Mouse (Mus musculus): ENCODE results near the gene Man2b1. TPM values are rescaled to one million over a fixed set of nuclear protein-coding genes. Genes with fewer than 3 reads are reported as not detected.

Man2b1 gene
- total and polyA plus RNA-seq, 3 experiments = 29.1 to 45.6 (median 40.7) TPM

- Histone ChIP-seq H3K79me2 (replicated peaks; ENCODE audit: control insufficient read depth, extremely low read depth, insufficient read depth, poor library complexity, severe bottlenecking) (peaks cover 2% of the 10 kb centered on the region; the same call in 1 of the 2 replicates), H3K27me3 (replicated peaks) (no peaks in the 10 kb centered on the region), H3K9ac (ENCODE audit: insufficient read depth, low read depth) (no peak overlapping the region), H3K4me2 (ENCODE audit: insufficient read depth, low read depth, poor library complexity, severe bottlenecking) (no peak overlapping the region), H3K27ac (ENCODE audit: insufficient read depth, low read depth) (no peak overlapping the region), H3K36me3 (replicated peaks in 1 of 2; ENCODE audit: control insufficient read depth in 1 of 2, insufficient read depth in 1 of 2, low read length in 1 of 2) (peaks cover 37 to 63% of the 10 kb centered on the region in 2 experiments), H3K4me1 (ENCODE audit: control insufficient read depth in 1 of 2, insufficient read depth in 2 of 2) (peaks cover 0 to 8% of the 10 kb centered on the region in 2 experiments; a peak in 2 of 4 replicates), H3K4me3 (replicated peaks in 1 of 3; ENCODE audit: low read depth in 2 of 3, low read length in 2 of 3, poor library complexity in 1 of 3) (no peak overlapping the region), H3K9me3 (replicated peaks; ENCODE audit: low read length) (no peaks in the 10 kb centered on the region)
- dilution Hi-C loops (cut with MboI; ENCODE audit: extremely low pct_ligation_motif_present, extremely low pct_unique_long_range_greater_than_20kb, low sequenced_read_pairs) (no loop called here), in situ Hi-C loops (cut with MboI; ENCODE audit: low pct_ligation_motif_present, low pct_unique_long_range_greater_than_20kb, low sequenced_read_pairs) (no loop called here)
- TF ChIP-seq ELF1 (IDR thresholded peaks at IDR 0.05; ENCODE audit: low read depth, low read length) = no peak
- TF ChIP-seq MEF2A (IDR thresholded peaks at IDR 0.05; ENCODE audit: borderline replicate concordance, low read depth, low read length) = no peak
- no peak for TF ChIP-seq POLR2A (IDR thresholded peaks at IDR 0.05; ENCODE audit: low read depth, low read length)
- TF ChIP-seq GABPA (IDR thresholded peaks at IDR 0.05; ENCODE audit: insufficient replicate concordance, low read depth, low read length) = no peak
- no peak for TF ChIP-seq HCFC1 (IDR thresholded peaks at IDR 0.05; ENCODE audit: low read depth, low read length)
- no peak for TF ChIP-seq CTCF (conservative IDR thresholded peaks at IDR 0.05 in 1 of 2, IDR thresholded peaks at IDR 0.05 in 1 of 2; ENCODE audit: low read depth in 2 of 2, low read length in 2 of 2)
- no peak for TF ChIP-seq USF2 (conservative IDR thresholded peaks at IDR 0.05; ENCODE audit: low read depth, low read length)
- TF ChIP-seq ZNF384 (IDR thresholded peaks at IDR 0.05; ENCODE audit: low read depth, low read length) = no peak
- no peak for TF ChIP-seq ZKSCAN1 (IDR thresholded peaks at IDR 0.05; ENCODE audit: borderline replicate concordance, low read depth, low read length)
- TF ChIP-seq RAD21 (IDR thresholded peaks at IDR 0.05; ENCODE audit: low read depth, low read length) = no peak
- no peak for TF ChIP-seq POLR2AphosphoS2 (IDR thresholded peaks at IDR 0.05; ENCODE audit: low read depth, low read length)
- TF ChIP-seq IRF4 (IDR thresholded peaks at IDR 0.05; ENCODE audit: low read depth, low read length) = no peak
- TF ChIP-seq TCF12 (IDR thresholded peaks at IDR 0.05; ENCODE audit: low read depth, low read length) = no peak
- no peak for TF ChIP-seq ETS1 (conservative IDR thresholded peaks at IDR 0.05; ENCODE audit: low read depth, low read length)
- no peak for TF ChIP-seq JUND (conservative IDR thresholded peaks at IDR 0.05; ENCODE audit: low read depth, low read length)
- TF ChIP-seq MAFK (IDR thresholded peaks at IDR 0.05; ENCODE audit: insufficient replicate concordance, low read length) = no peak
- TF ChIP-seq PAX5 (IDR thresholded peaks at IDR 0.05; ENCODE audit: low read length) = no peak
- TF ChIP-seq E2F4 (IDR thresholded peaks at IDR 0.05; ENCODE audit: insufficient replicate concordance, low read depth, low read length) = no peak
- no peak for TF ChIP-seq CHD1 (IDR thresholded peaks at IDR 0.05; ENCODE audit: low read depth, low read length)
- no peak for TF ChIP-seq SMC3 (IDR thresholded peaks at IDR 0.05; ENCODE audit: low read depth, low read length)
- no peak for DNase-seq (ENCODE audit: extremely low read depth)
These were observed 15.9 kb upstream of the Man2b1 start for GRCm38 (mm10) chr8:85067155-85067554.

GRCm38 (mm10) chr8:85067982-85068381 is 15.1 kb upstream of the Man2b1 start, which contains the start of gene Gm5741:
TSS of gene Gm5741 (minus strand) at chr8:85067982.
- Histone ChIP-seq H3K4me1 (ENCODE audit: control insufficient read depth in 1 of 2, insufficient read depth in 2 of 2) (peaks cover under 1 to 9% of the 10 kb centered on the region in 2 experiments), H3K4me2 (ENCODE audit: insufficient read depth, low read depth, poor library complexity, severe bottlenecking) (no peak within 1 kb of the TSS), H3K27ac (ENCODE audit: insufficient read depth, low read depth) (no peak within 1 kb of the TSS), H3K36me3 (replicated peaks in 1 of 2; ENCODE audit: control insufficient read depth in 1 of 2, insufficient read depth in 1 of 2, low read length in 1 of 2) (peaks cover 35 to 57% of the 10 kb centered on the region in 2 experiments), H3K79me2 (replicated peaks; ENCODE audit: control insufficient read depth, extremely low read depth, insufficient read depth, poor library complexity, severe bottlenecking) (peaks cover 10% of the 10 kb centered on the region), H3K9ac (ENCODE audit: insufficient read depth, low read depth) (no peak within 1 kb of the TSS), H3K27me3 (replicated peaks) (no peaks in the 10 kb centered on the region), H3K9me3 (replicated peaks; ENCODE audit: low read length) (no peaks in the 10 kb centered on the region), H3K4me3 (replicated peaks in 1 of 3; ENCODE audit: low read depth in 2 of 3, low read length in 2 of 3, poor library complexity in 1 of 3) (no peak within 1 kb of the TSS)
- no peak for DNase-seq (ENCODE audit: extremely low read depth)
- in situ Hi-C loops (cut with MboI; ENCODE audit: low pct_ligation_motif_present, low pct_unique_long_range_greater_than_20kb, low sequenced_read_pairs) = no loop called here
- no peak for TF ChIP-seq MAX (IDR thresholded peaks at IDR 0.05; ENCODE audit: low read length)
- no peak for TF ChIP-seq NELFE (IDR thresholded peaks at IDR 0.05; ENCODE audit: low read depth, low read length)
- no peak for TF ChIP-seq MAZ (IDR thresholded peaks at IDR 0.05; ENCODE audit: low read depth, low read length)
- no peak for TF ChIP-seq JUN (IDR thresholded peaks at IDR 0.05; ENCODE audit: insufficient read depth, low read depth, low read length)
- TF ChIP-seq USF1 (IDR thresholded peaks at IDR 0.05; ENCODE audit: low read depth, low read length) = no peak
- TF ChIP-seq KAT2A (IDR thresholded peaks at IDR 0.05; ENCODE audit: insufficient replicate concordance, low read length) = no peak
- TF ChIP-seq MYC (IDR thresholded peaks at IDR 0.05; ENCODE audit: low read depth, low read length) = no peak
- no peak for TF ChIP-seq SMC3 (IDR thresholded peaks at IDR 0.05; ENCODE audit: low read depth, low read length)
- TF ChIP-seq ZMIZ1 (IDR thresholded peaks at IDR 0.05; ENCODE audit: low read depth, low read length) = no peak
- no peak for TF ChIP-seq POLR2A (IDR thresholded peaks at IDR 0.05; ENCODE audit: low read depth, low read length)
- no peak for TF ChIP-seq ZKSCAN1 (IDR thresholded peaks at IDR 0.05; ENCODE audit: borderline replicate concordance, low read depth, low read length)
- no peak for TF ChIP-seq ELF1 (IDR thresholded peaks at IDR 0.05; ENCODE audit: low read depth, low read length)
- no peak for TF ChIP-seq MAFK (IDR thresholded peaks at IDR 0.05; ENCODE audit: insufficient replicate concordance, low read length)
- no peak for TF ChIP-seq JUND (conservative IDR thresholded peaks at IDR 0.05; ENCODE audit: low read depth, low read length)
- no peak for TF ChIP-seq MEF2A (IDR thresholded peaks at IDR 0.05; ENCODE audit: borderline replicate concordance, low read depth, low read length)
- TF ChIP-seq ZNF384 (IDR thresholded peaks at IDR 0.05; ENCODE audit: low read depth, low read length) = no peak
- dilution Hi-C loops (cut with MboI; ENCODE audit: extremely low pct_ligation_motif_present, extremely low pct_unique_long_range_greater_than_20kb, low sequenced_read_pairs) = no loop called here
